Mouse (Mus musculus) CH12.LX (cell line): ENCODE measurements around the gene Zbtb17. TPM values are rescaled to one million over a fixed set of nuclear protein-coding genes. Genes with fewer than 3 reads are reported as not detected.

Source experiments
- DNase-seq: peaks from one replicate; pipeline ENCODE4 v3.0.0-alpha.2; 2013; ENCODE audit errors: extremely low read depth
- H3K27ac ChIP-seq: 2 replicates; pipeline ENCODE4 v1.5.1; 2012; ENCODE audit warnings: low read depth, mild to moderate bottlenecking, control low read depth, moderate library complexity; ENCODE audit not compliant: insufficient read depth
- H3K27me3 ChIP-seq: replicated peaks from 2 replicates; pipeline ENCODE3; 2012; ENCODE audit warnings: inconsistent platforms
- H3K36me3 ChIP-seq, 2 experiments: replicated peaks in 1 of 2; 2 replicates each; pipeline versions ENCODE3 to v1.6.1; 2012; ENCODE audit warnings: inconsistent platforms in 1 of 2, low read length in 1 of 2, mild to moderate bottlenecking in 1 of 2, mixed read lengths in 1 of 2, moderate library complexity in 1 of 2; ENCODE audit not compliant: control insufficient read depth in 1 of 2, insufficient read depth in 1 of 2
- H3K4me1 ChIP-seq, 2 experiments: 2 replicates each; pipeline ENCODE4 v1.6.1; 2012; ENCODE audit warnings: inconsistent platforms in 1 of 2, moderate library complexity in 1 of 2; ENCODE audit not compliant: insufficient read depth in 2 of 2, control insufficient read depth in 1 of 2
- H3K4me2 ChIP-seq: 2 replicates; pipeline ENCODE4 v1.6.1; 2012; ENCODE audit warnings: low read depth, mild to moderate bottlenecking, control low read depth; ENCODE audit not compliant: poor library complexity, insufficient read depth, severe bottlenecking
- H3K4me3 ChIP-seq, 3 experiments: fragments of 150-350 bp in 1 of 3; sonication (generic) in 1 of 3; replicated peaks in 1 of 3; 2 replicates each; pipeline versions ENCODE3 to v1.5.1; 2011 to 2012; ENCODE audit warnings: low read depth in 2 of 3, low read length in 2 of 3, mild to moderate bottlenecking in 2 of 3, moderate library complexity in 2 of 3, control low read depth in 1 of 3, improper control_type of control experiment in 1 of 3, inconsistent platforms in 1 of 3, mixed read lengths in 1 of 3; ENCODE audit not compliant: poor library complexity in 1 of 3
- H3K79me2 ChIP-seq: replicated peaks from 2 replicates; pipeline ENCODE4 v1.6.1; 2012; ENCODE audit warnings: mild to moderate bottlenecking, moderate library complexity; ENCODE audit not compliant: control insufficient read depth, poor library complexity, insufficient read depth, severe bottlenecking; ENCODE audit errors: extremely low read depth
- H3K9ac ChIP-seq: 2 replicates; pipeline ENCODE4 v1.6.1; 2012; ENCODE audit warnings: low read depth, mild to moderate bottlenecking, control low read depth, moderate library complexity; ENCODE audit not compliant: insufficient read depth
- H3K9me3 ChIP-seq: replicated peaks from 2 replicates; pipeline ENCODE3; 2012; ENCODE audit warnings: low read length, inconsistent platforms, mixed read lengths
- CHD1 ChIP-seq: IDR thresholded peaks from 2 replicates; pipeline ENCODE4 v1.6.1; 2012; ENCODE audit warnings: low read depth, low read length, improper control_type of control experiment, inconsistent platforms
- CTCF ChIP-seq, 2 experiments: IDR thresholded peaks in 1 of 2; conservative IDR thresholded peaks in 1 of 2; 2 replicates each; pipeline ENCODE4 v1.5.1; 2011 to 2012; ENCODE audit warnings: low read depth in 2 of 2, low read length in 2 of 2, improper control_type of control experiment in 1 of 2, inconsistent platforms in 1 of 2, mild to moderate bottlenecking in 1 of 2, moderate library complexity in 1 of 2
- ELF1 ChIP-seq: IDR thresholded peaks from 2 replicates; pipeline ENCODE4 v1.6.1; 2014; ENCODE audit warnings: low read depth, mild to moderate bottlenecking, inconsistent platforms, low read length, improper control_type of control experiment
- EP300 ChIP-seq: IDR thresholded peaks from 2 replicates; pipeline ENCODE4 v1.6.1; 2011; ENCODE audit warnings: low read length, improper control_type of control experiment
- HCFC1 ChIP-seq: IDR thresholded peaks from 2 replicates; pipeline ENCODE4 v1.6.1; 2012; ENCODE audit warnings: low read depth, mild to moderate bottlenecking, inconsistent platforms, low read length, improper control_type of control experiment
- JUND ChIP-seq: conservative IDR thresholded peaks from 2 replicates; pipeline ENCODE4 v1.6.1; 2011; ENCODE audit warnings: low read depth, low read length, improper control_type of control experiment
- MEF2A ChIP-seq: IDR thresholded peaks from 2 replicates; pipeline ENCODE4 v1.6.1; 2014; ENCODE audit warnings: low read depth, mild to moderate bottlenecking, inconsistent platforms, low read length, improper control_type of control experiment, borderline replicate concordance
- NELFE ChIP-seq: IDR thresholded peaks from 2 replicates; pipeline ENCODE4 v1.6.1; 2011; ENCODE audit warnings: low read depth, low read length, improper control_type of control experiment
- POLR2A ChIP-seq: IDR thresholded peaks from 2 replicates; pipeline ENCODE4 v1.6.1; 2011; ENCODE audit warnings: low read depth, mild to moderate bottlenecking, improper control_type of control experiment, low read length
- POLR2AphosphoS2 ChIP-seq: IDR thresholded peaks from 2 replicates; pipeline ENCODE4 v1.6.1; 2011; ENCODE audit warnings: low read depth, low read length, improper control_type of control experiment
- RAD21 ChIP-seq: IDR thresholded peaks from 2 replicates; pipeline ENCODE4 v1.6.1; 2011; ENCODE audit warnings: low read depth, mild to moderate bottlenecking, low read length, improper control_type of control experiment, moderate library complexity
- TBP ChIP-seq: conservative IDR thresholded peaks from 2 replicates; pipeline ENCODE4 v1.6.1; 2011; ENCODE audit warnings: low read depth, low read length, improper control_type of control experiment
- UBTF ChIP-seq: IDR thresholded peaks from 2 replicates; pipeline ENCODE4 v1.6.1; 2012; ENCODE audit warnings: low read depth, mild to moderate bottlenecking, inconsistent platforms, low read length, improper control_type of control experiment, moderate library complexity
- USF2 ChIP-seq: conservative IDR thresholded peaks from 2 replicates; pipeline ENCODE4 v1.6.1; 2011; ENCODE audit warnings: low read depth, low read length, improper control_type of control experiment
- ZKSCAN1 ChIP-seq: IDR thresholded peaks from 2 replicates; pipeline ENCODE4 v1.6.1; 2012; ENCODE audit warnings: low read depth, inconsistent platforms, low read length, improper control_type of control experiment, borderline replicate concordance
- ZNF384 ChIP-seq: IDR thresholded peaks from 2 replicates; pipeline ENCODE4 v1.6.1; 2012; ENCODE audit warnings: low read depth, low read length, improper control_type of control experiment, inconsistent platforms
- dilution Hi-C: fragments of 300-500 bp; cut with MboI; formaldehyde crosslinking; loops from 2 replicates; pipeline ENCODE4 v1.14.3; 2020; ENCODE audit warnings: low sequenced_read_pairs; ENCODE audit not compliant: extremely low pct_unique_long_range_greater_than_20kb, extremely low pct_ligation_motif_present
- in situ Hi-C: fragments of 300-500 bp; cut with MboI; formaldehyde crosslinking; loops from 3 replicates; pipeline ENCODE4 v1.14.3; 2019; ENCODE audit warnings: low sequenced_read_pairs, low pct_ligation_motif_present, low pct_unique_long_range_greater_than_20kb, mixed read lengths
- polyA plus RNA-seq: library from polyadenylated mRNA; unstranded; fragments of >175 nt; gene quantifications from 2 replicates; pipeline ENCODE4 v1.2.1, GENCODE M21; 2012; ENCODE audit warnings: low read depth; ENCODE audit not compliant: insufficient read length
- total RNA-seq, 2 experiments: library from RNA; depleted of rRNA; stranded (reverse); fragments of 300-350 nt in 1 of 2; fragments of >200 nt in 1 of 2; gene quantifications; 2 replicates each; pipeline ENCODE4 v1.2.3; 2012 to 2014

The Zbtb17 gene
- total and polyA plus RNA-seq, 3 experiments: 21.4 to 51.2 (median 47.6) TPM

GRCm38 (mm10) chr4:141444451-141445327 lies at the start of gene Zbtb17 (continued):
- peak; percentile 99 for TF ChIP-seq HCFC1

- H3K4me3 ChIP-seq: no peak overlapping the region
- no peaks in the 10 kb centered on the region for H3K79me2 ChIP-seq
- no peak overlapping the region for H3K27ac ChIP-seq
- H3K9me3 ChIP-seq: no peaks in the 10 kb centered on the region
- H3K4me2 ChIP-seq: no peak overlapping the region
- no peak overlapping the region for H3K9ac ChIP-seq
- no peak for DNase-seq
- H3K27me3 ChIP-seq: peaks cover 55% of the 10 kb centered on the region
- dilution Hi-C loops: no loop called here
- no peaks in the 10 kb centered on the region; a peak in 1 of 4 replicates for H3K4me1 ChIP-seq
- in situ Hi-C loops: loop anchor here (10.0 kb wide), 1 partner anchor 440 kb away; no protein-coding TSS in a partner anchor
- H3K36me3 ChIP-seq: no peaks in the 10 kb centered on the region
- TF ChIP-seq TBP (no peak), CTCF (conservative IDR thresholded peaks at IDR 0.05 in 1 of 2, IDR thresholded peaks at IDR 0.05 in 1 of 2; ENCODE audit: low read depth in 2 of 2, low read length in 2 of 2) (no peak), USF2 (no peak), RAD21 (no peak), MEF2A (no peak), CHD1 (no peak), NELFE (no peak), POLR2A (no peak), POLR2AphosphoS2 (no peak), ZKSCAN1 (no peak), ELF1 (no peak), ZNF384 (no peak), UBTF (no peak), JUND (no peak)
These were observed 49.7 kb upstream of the Zbtb17 start for GRCm38 (mm10) chr4:141394751-141395150.

GRCm38 (mm10) chr4:141397861-141398260 lies 46.6 kb upstream of the Zbtb17 start:
- Histone ChIP-seq H3K27ac (no peak overlapping the region), H3K9me3 (no peaks in the 10 kb centered on the region), H3K9ac (no peak overlapping the region), H3K4me3 (no peak overlapping the region), H3K4me1 (no peaks in the 10 kb centered on the region; a peak in 1 of 4 replicates), H3K27me3 (peaks cover 36% of the 10 kb centered on the region), H3K36me3 (no peaks in the 10 kb centered on the region), H3K79me2 (no peaks in the 10 kb centered on the region), H3K4me2 (no peak overlapping the region)
- DNase-seq: no peak
- TF ChIP-seq RAD21 (no peak), POLR2A (no peak), EP300 (no peak)
- dilution Hi-C loops: no loop called here
- in situ Hi-C loops: loop anchor here (10.0 kb wide), 1 partner anchor 437 kb away; no protein-coding TSS in a partner anchor
